Mouse (Mus musculus): ENCODE measurements around the gene Cmc4.

Gene Cmc4

GRCm38 (mm10) chrX:75415936-75416785 is at the start of gene Cmc4, which contains the start of the genes Mtcp1 and Brcc3:
Gene Cmc4 (minus strand): TSS chrX:75416584.
Gene Mtcp1 (minus strand): TSS chrX:75416588.
Gene Brcc3 (plus strand): TSS chrX:75416628.
- in situ Hi-C loops (cut with MboI, MseI) = no loop called here

- in situ Hi-C loops (cut with MboI, MseI) = no loop called here
Observed at GRCm38 (mm10) chrX:75454597-75454996, 38.2 kb upstream of the Cmc4 start.

GRCm38 (mm10) chrX:75409711-75410110 is 6.7 kb downstream of the Cmc4 start:
- in situ Hi-C loops (cut with MboI, MseI) = no loop called here

GRCm38 (mm10) chrX:75403350-75403749 is 13.0 kb downstream of the Cmc4 start:
- in situ Hi-C loops (cut with MboI, MseI) = no loop called here

GRCm38 (mm10) chrX:75402668-75403067 is 13.7 kb downstream of the Cmc4 start:
- in situ Hi-C loops (cut with MboI, MseI) = no loop called here

- in situ Hi-C loops (cut with MboI, MseI) = no loop called here
Observed at GRCm38 (mm10) chrX:75399471-75399870, 16.9 kb downstream of the Cmc4 start.

GRCm38 (mm10) chrX:75382195-75382771 is 34.1 kb downstream of the Cmc4 start, which contains the start of the genes Fundc2 and F8:
Gene Fundc2 (plus strand): TSS chrX:75382399.
Gene F8 (minus strand): TSS chrX:75382615.
- in situ Hi-C loops (cut with MboI, MseI) = no loop called here

- in situ Hi-C loops (cut with MboI, MseI) = no loop called here
Observed at GRCm38 (mm10) chrX:75381699-75382098, 34.7 kb downstream of the Cmc4 start.

- in situ Hi-C loops (cut with MboI, MseI) = no loop called here
Observed at GRCm38 (mm10) chrX:75381176-75381575, 35.2 kb downstream of the Cmc4 start.

GRCm38 (mm10) chrX:75376815-75377214 is 39.6 kb downstream of the Cmc4 start:
- in situ Hi-C loops (cut with MboI, MseI) = no loop called here

GRCm38 (mm10) chrX:75372666-75373425 is 43.5 kb downstream of the Cmc4 start:
- in situ Hi-C loops (cut with MboI, MseI) = no loop called here

GRCm38 (mm10) chrX:75370197-75370596 is 46.2 kb downstream of the Cmc4 start:
- in situ Hi-C loops (cut with MboI, MseI) = no loop called here
